Mouse (Mus musculus): ENCODE measurements around the gene Hexb.

Gene Hexb

GRCm38 (mm10) chr13:97197932-97198562, at the start of gene Hexb:
Hexb (minus strand) TSS chr13:97198357.
- DNase-seq (ENCODE audit: low spot score in 2 of 2) = peak; percentile 84 to 85

GRCm38 (mm10) chr13:97247754-97248153, 49.6 kb upstream of the Hexb start:
- DNase-seq (ENCODE audit: low spot score in 2 of 2) = no peak

- no peak for DNase-seq (ENCODE audit: low spot score in 2 of 2)
Measured at GRCm38 (mm10) chr13:97246217-97246616, 48.1 kb upstream of the Hexb start.

- no peak for DNase-seq (ENCODE audit: low spot score in 2 of 2)
Measured at GRCm38 (mm10) chr13:97245157-97245556, 47.0 kb upstream of the Hexb start.

GRCm38 (mm10) chr13:97244712-97245105, 46.6 kb upstream of the Hexb start:
- no peak for DNase-seq (ENCODE audit: low spot score in 2 of 2)

GRCm38 (mm10) chr13:97243962-97244711, 46.0 kb upstream of the Hexb start:
- DNase-seq (ENCODE audit: low spot score in 2 of 2) = no peak

GRCm38 (mm10) chr13:97242716-97243115, 44.6 kb upstream of the Hexb start:
- no peak for DNase-seq (ENCODE audit: low spot score in 2 of 2)

- DNase-seq (ENCODE audit: low spot score in 2 of 2) = no peak
Measured at GRCm38 (mm10) chr13:97241787-97242280, 43.7 kb upstream of the Hexb start.

GRCm38 (mm10) chr13:97240965-97241786, 43.0 kb upstream of the Hexb start, which contains the start of gene Enc1:
Enc1 (plus strand) TSS chr13:97241105.
- peak; percentile 86 to 90 for DNase-seq (ENCODE audit: low spot score in 2 of 2)

- DNase-seq (ENCODE audit: low spot score in 2 of 2) = peak; percentile 72 to 79
Measured at GRCm38 (mm10) chr13:97240279-97240964, 42.3 kb upstream of the Hexb start.

- DNase-seq (ENCODE audit: low spot score in 2 of 2) = peak in 1 of 2 experiments; percentile 65
Measured at GRCm38 (mm10) chr13:97239343-97240180, 41.4 kb upstream of the Hexb start.

- no peak for DNase-seq (ENCODE audit: low spot score in 2 of 2)
Measured at GRCm38 (mm10) chr13:97238181-97238981, 40.2 kb upstream of the Hexb start.

GRCm38 (mm10) chr13:97237700-97238099, 39.5 kb upstream of the Hexb start:
- DNase-seq (ENCODE audit: low spot score in 2 of 2) = no peak

GRCm38 (mm10) chr13:97235911-97236310, 37.8 kb upstream of the Hexb start:
- no peak for DNase-seq (ENCODE audit: low spot score in 2 of 2)

GRCm38 (mm10) chr13:97234785-97235417, 36.7 kb upstream of the Hexb start:
- peak; percentile 67 to 86 for DNase-seq (ENCODE audit: low spot score in 2 of 2)

- DNase-seq (ENCODE audit: low spot score in 2 of 2) = no peak
Measured at GRCm38 (mm10) chr13:97233092-97233491, 34.9 kb upstream of the Hexb start.

- no peak for DNase-seq (ENCODE audit: low spot score in 2 of 2)
Measured at GRCm38 (mm10) chr13:97230101-97230500, 31.9 kb upstream of the Hexb start.

GRCm38 (mm10) chr13:97227795-97228194, 29.6 kb upstream of the Hexb start:
- DNase-seq (ENCODE audit: low spot score in 2 of 2) = no peak

GRCm38 (mm10) chr13:97225130-97225529, 27.0 kb upstream of the Hexb start:
- DNase-seq (ENCODE audit: low spot score in 2 of 2) = no peak
